Mouse (Mus musculus) heart, embryonic 15.5 days (tissue): ENCODE data around the gene Plxnd1. TPM values are rescaled to one million over a fixed set of nuclear protein-coding genes. Genes with fewer than 3 reads are reported as not detected.
A peak's percentile ranks its signal among the peaks of the same experiment; 100 is the strongest.

ENCODE experiments used
- ATAC-seq: fragments of 200-750 bp; cut with Nextera tagmentation; replicated peaks from 2 replicates; pipeline ENCODE4 v1.8.0; 2017; ENCODE audit warnings: low read depth, moderate TSS enrichment; ENCODE audit not compliant: insufficient number of reproducible peaks, insufficient read depth, low FRiP score
- H3K27ac ChIP-seq: fragments of 300-500 bp; sonication (generic); 2 replicates; pipeline ENCODE4 v1.5.1; 2015; ENCODE audit warnings: mild to moderate bottlenecking, inconsistent platforms
- H3K27me3 ChIP-seq: fragments of 300-500 bp; sonication (generic); 2 replicates; pipeline ENCODE4 v1.6.1; 2015; ENCODE audit warnings: inconsistent platforms
- H3K36me3 ChIP-seq: fragments of 300-500 bp; sonication (generic); 2 replicates; pipeline ENCODE4 v1.6.1; 2015; ENCODE audit warnings: mild to moderate bottlenecking, inconsistent platforms
- H3K4me1 ChIP-seq: fragments of 300-500 bp; sonication (generic); replicated peaks from 2 replicates; pipeline ENCODE4 v1.6.1; 2015; ENCODE audit warnings: inconsistent platforms
- H3K4me2 ChIP-seq: fragments of 300-500 bp; sonication (generic); 2 replicates; pipeline ENCODE4 v1.6.1; 2015; ENCODE audit warnings: inconsistent platforms, mild to moderate bottlenecking, moderate library complexity
- H3K4me3 ChIP-seq: fragments of 300-500 bp; sonication (generic); 2 replicates; pipeline ENCODE4 v1.5.1; 2015; ENCODE audit warnings: mild to moderate bottlenecking, inconsistent platforms
- H3K9ac ChIP-seq: fragments of 300-500 bp; sonication (generic); 2 replicates; pipeline ENCODE4 v1.6.1; 2015; ENCODE audit warnings: mild to moderate bottlenecking, inconsistent platforms
- H3K9me3 ChIP-seq: fragments of 300-500 bp; sonication (generic); replicated peaks from 2 replicates; pipeline ENCODE4 v1.6.1; 2016; ENCODE audit warnings: inconsistent platforms
- WGBS: fragments of 180-500 bp; shearing (Covaris S2); methylation state at CpG from one replicate; pipeline ENCODE4 v1.1.7; 2015; ENCODE audit warnings: mixed read lengths; 5-methylcytosine and 5-hydroxymethylcytosine counted together
- polyA plus RNA-seq: library from polyadenylated mRNA; unstranded; fragments of >200 nt; fragmentation: Nextera tagmentation; extraction: Ambion mirVana; gene quantifications from 2 replicates; pipeline ENCODE4 v1.2.1, GENCODE M21; 2015

Gene Plxnd1
- polyA plus RNA-seq, 1 experiment from 2014 or later = 38.6 TPM

DNA sequence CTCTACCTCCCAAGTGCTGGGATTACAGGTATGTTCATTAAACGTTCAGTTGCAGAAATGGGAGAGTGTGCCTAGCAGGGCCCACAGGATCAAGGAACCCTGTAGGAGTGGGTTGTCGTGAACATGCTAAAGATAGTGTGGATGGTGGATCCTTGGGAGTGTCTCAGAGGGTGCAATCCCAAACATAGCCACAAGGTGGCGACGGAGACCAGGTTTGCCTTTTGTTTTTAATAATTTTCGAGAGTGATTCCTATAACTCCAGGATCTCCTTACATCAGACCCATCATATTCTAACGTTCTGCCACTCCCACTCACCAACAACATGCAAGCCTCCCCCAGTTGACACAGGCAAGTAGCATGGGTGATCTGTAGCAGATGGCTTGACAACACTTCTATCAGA is 15.7 kb upstream of the Plxnd1 start:
- WGBS = under 1% methylated on average over 6 of the region's 6 CpGs
- Histone ChIP-seq H3K4me2 (no peak overlapping the region), H3K27me3 (no peaks in the 10 kb centered on the region), H3K4me1 (peaks cover 22% of the 10 kb centered on the region), H3K9me3 (no peaks in the 10 kb centered on the region), H3K36me3 (no peaks in the 10 kb centered on the region), H3K27ac (no peak overlapping the region), H3K9ac (no peak overlapping the region), H3K4me3 (no peak overlapping the region)
- no peak for ATAC-seq

GRCm38 (mm10) chr6:116009426-116009825 is 14.6 kb upstream of the Plxnd1 start:
- 55% methylated on average over 12 of the region's 12 CpGs for WGBS
- Histone ChIP-seq H3K9me3 (no peaks in the 10 kb centered on the region), H3K36me3 (no peaks in the 10 kb centered on the region), H3K27ac (no peak overlapping the region), H3K4me3 (no peak overlapping the region), H3K4me2 (no peak overlapping the region), H3K27me3 (no peaks in the 10 kb centered on the region), H3K9ac (no peak overlapping the region), H3K4me1 (peaks cover 33% of the 10 kb centered on the region)
- no peak for ATAC-seq

- H3K4me2 ChIP-seq = 0 out of 2 replicates have a peak overlapping the region, but pooled peaks have one; percentile 30
- WGBS = 18% methylated on average over 9 of the region's 9 CpGs
- H3K36me3 ChIP-seq = no peaks in the 10 kb centered on the region
- H3K4me3 ChIP-seq = no peak overlapping the region
- H3K9ac ChIP-seq = no peak overlapping the region
- no peak; the same call in 1 of the 2 replicates for ATAC-seq
- H3K27me3 ChIP-seq = no peaks in the 10 kb centered on the region
- H3K27ac ChIP-seq = peak overlapping the region; percentile 86; the same call in 1 of the 2 replicates
- no peaks in the 10 kb centered on the region for H3K9me3 ChIP-seq
- H3K4me1 ChIP-seq = peaks cover 47% of the 10 kb centered on the region
Observed at GRCm38 (mm10) chr6:116007561-116008173, 12.9 kb upstream of the Plxnd1 start.

DNA sequence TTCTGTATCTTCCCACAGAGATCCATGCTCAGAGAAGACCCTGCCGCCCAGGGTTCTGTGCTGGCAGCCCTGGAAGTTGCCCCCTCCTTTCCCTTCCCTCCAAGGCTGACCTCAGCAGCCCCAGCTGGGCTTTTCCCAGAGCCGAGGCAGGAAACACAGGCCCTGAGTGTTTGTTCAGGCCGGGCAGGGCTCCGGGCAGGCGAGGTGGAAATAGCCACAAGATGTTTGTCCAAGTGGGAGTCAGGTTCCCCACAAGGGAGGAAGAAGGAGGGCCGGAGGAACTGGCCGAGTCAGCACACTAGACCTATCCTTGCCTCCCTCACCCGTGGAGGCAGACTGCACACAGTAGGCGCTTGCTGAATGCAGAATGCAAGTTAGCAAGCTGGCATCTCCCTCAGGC is 11.9 kb upstream of the Plxnd1 start:
- H3K9me3 ChIP-seq = no peaks in the 10 kb centered on the region
- H3K4me2 ChIP-seq = 0 out of 2 replicates have a peak overlapping the region, but pooled peaks have one; percentile 1
- WGBS = 39% methylated on average over 9 of the region's 9 CpGs
- no peaks in the 10 kb centered on the region for H3K36me3 ChIP-seq
- H3K4me3 ChIP-seq = no peak overlapping the region
- peak overlapping the region; percentile 86 for H3K27ac ChIP-seq
- H3K9ac ChIP-seq = no peak overlapping the region; the same call in 1 of the 2 replicates
- H3K4me1 ChIP-seq = peaks cover 54% of the 10 kb centered on the region
- peak; percentile 44 for ATAC-seq
- H3K27me3 ChIP-seq = no peaks in the 10 kb centered on the region

GRCm38 (mm10) chr6:116005959-116006288 is 11.1 kb upstream of the Plxnd1 start:
- Histone ChIP-seq H3K4me2 (no peak overlapping the region), H3K27ac (peak overlapping the region; percentile 86), H3K36me3 (no peaks in the 10 kb centered on the region), H3K9me3 (no peaks in the 10 kb centered on the region), H3K4me1 (peaks cover 54% of the 10 kb centered on the region), H3K4me3 (no peak overlapping the region), H3K27me3 (no peaks in the 10 kb centered on the region), H3K9ac (no peak overlapping the region)
- WGBS = 75% methylated on average over 4 of the region's 4 CpGs
- no peak for ATAC-seq

DNA sequence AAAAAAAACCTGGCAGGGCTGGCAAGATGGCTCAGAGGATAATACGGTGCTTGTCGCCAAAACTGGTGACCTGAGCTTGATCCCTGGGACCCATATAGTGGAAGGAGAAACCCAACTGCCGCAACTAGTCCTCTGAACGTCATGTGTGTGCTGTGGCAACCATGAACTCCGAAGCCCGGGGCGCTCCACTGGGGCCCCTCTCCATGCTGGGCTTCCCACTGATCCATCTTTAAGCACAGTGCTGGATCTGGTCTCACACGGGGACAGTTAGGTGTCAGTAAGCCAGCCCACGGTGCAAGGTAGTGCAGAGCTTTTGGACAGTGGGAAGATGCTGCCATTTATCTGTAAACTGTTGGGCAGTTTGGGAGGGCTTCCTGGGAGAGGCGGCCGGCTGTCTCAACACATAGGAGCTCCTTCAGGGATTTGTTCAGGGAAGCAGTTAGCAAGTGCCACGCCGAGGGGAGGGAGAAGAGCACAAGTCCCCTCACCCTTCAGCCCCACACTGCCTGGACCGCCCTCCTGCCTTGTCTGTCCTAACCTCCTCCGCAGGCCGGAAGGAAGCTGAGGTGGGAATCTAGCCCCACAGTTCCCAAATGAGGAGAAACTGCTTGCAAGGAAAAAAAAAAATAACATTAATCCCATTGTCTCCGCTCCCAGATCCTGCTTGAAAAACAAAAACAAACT is 10.6 kb upstream of the Plxnd1 start:
- Histone ChIP-seq H3K4me3 (no peak overlapping the region), H3K27me3 (no peaks in the 10 kb centered on the region), H3K9me3 (no peaks in the 10 kb centered on the region), H3K27ac (peak overlapping the region; percentile 86), H3K9ac (0 out of 2 replicates have a peak overlapping the region, but pooled peaks have one; percentile 21), H3K4me1 (peaks cover 54% of the 10 kb centered on the region), H3K4me2 (no peak overlapping the region), H3K36me3 (no peaks in the 10 kb centered on the region)
- 65% methylated on average over 17 of the region's 17 CpGs for WGBS
- ATAC-seq = no peak

- H3K27ac ChIP-seq = peak overlapping the region; percentile 86
- no peak overlapping the region for H3K4me3 ChIP-seq
- 83% methylated on average over 6 of the region's 6 CpGs for WGBS
- peaks cover 54% of the 10 kb centered on the region for H3K4me1 ChIP-seq
- peak overlapping the region; percentile 23; the same call in 1 of the 2 replicates for H3K4me2 ChIP-seq
- no peaks in the 10 kb centered on the region for H3K9me3 ChIP-seq
- no peak for ATAC-seq
- H3K36me3 ChIP-seq = no peaks in the 10 kb centered on the region
- H3K27me3 ChIP-seq = no peaks in the 10 kb centered on the region
- H3K9ac ChIP-seq = no peak overlapping the region; the same call in 1 of the 2 replicates
Observed at GRCm38 (mm10) chr6:116004716-116005115, 9.9 kb upstream of the Plxnd1 start.

- Histone ChIP-seq H3K4me3 (no peak overlapping the region), H3K9me3 (no peaks in the 10 kb centered on the region), H3K9ac (no peak overlapping the region; the same call in 1 of the 2 replicates), H3K4me2 (peak overlapping the region; percentile 23; the same call in 1 of the 2 replicates), H3K4me1 (peaks cover 56% of the 10 kb centered on the region), H3K27me3 (no peaks in the 10 kb centered on the region), H3K27ac (peak overlapping the region; percentile 86), H3K36me3 (no peaks in the 10 kb centered on the region)
- no peak for ATAC-seq
- WGBS = 17% methylated on average over 7 of the region's 7 CpGs
Observed at GRCm38 (mm10) chr6:116004069-116004468, 9.3 kb upstream of the Plxnd1 start.

DNA sequence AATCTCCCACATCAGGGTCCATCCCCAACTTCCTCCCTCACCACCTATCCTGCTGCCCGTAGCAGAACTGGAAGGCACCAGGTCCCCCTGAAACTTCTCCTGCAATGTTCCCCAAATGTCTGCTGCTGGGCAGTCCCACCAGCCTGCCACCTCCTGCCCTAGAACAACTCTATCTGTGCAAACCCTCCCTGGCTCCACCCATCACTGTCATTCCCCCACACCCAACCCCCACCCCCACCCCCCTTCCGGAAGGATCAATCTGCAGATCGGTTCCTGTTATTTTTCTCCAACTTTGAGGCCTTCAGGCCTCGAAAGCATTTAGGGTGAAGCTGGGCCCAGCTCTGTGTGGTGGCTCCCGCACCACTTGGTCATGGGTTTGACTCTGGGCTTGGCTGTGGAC is 8.7 kb upstream of the Plxnd1 start:
- H3K4me2 ChIP-seq = peak overlapping the region; percentile 23; the same call in 1 of the 2 replicates
- no peak overlapping the region for H3K4me3 ChIP-seq
- no peak for ATAC-seq
- peaks cover 61% of the 10 kb centered on the region for H3K4me1 ChIP-seq
- H3K27ac ChIP-seq = peak overlapping the region; percentile 86
- 56% methylated on average over 5 of the region's 5 CpGs for WGBS
- no peaks in the 10 kb centered on the region for H3K27me3 ChIP-seq
- H3K9ac ChIP-seq = no peak overlapping the region; the same call in 1 of the 2 replicates
- no peaks in the 10 kb centered on the region for H3K9me3 ChIP-seq
- no peaks in the 10 kb centered on the region for H3K36me3 ChIP-seq

DNA sequence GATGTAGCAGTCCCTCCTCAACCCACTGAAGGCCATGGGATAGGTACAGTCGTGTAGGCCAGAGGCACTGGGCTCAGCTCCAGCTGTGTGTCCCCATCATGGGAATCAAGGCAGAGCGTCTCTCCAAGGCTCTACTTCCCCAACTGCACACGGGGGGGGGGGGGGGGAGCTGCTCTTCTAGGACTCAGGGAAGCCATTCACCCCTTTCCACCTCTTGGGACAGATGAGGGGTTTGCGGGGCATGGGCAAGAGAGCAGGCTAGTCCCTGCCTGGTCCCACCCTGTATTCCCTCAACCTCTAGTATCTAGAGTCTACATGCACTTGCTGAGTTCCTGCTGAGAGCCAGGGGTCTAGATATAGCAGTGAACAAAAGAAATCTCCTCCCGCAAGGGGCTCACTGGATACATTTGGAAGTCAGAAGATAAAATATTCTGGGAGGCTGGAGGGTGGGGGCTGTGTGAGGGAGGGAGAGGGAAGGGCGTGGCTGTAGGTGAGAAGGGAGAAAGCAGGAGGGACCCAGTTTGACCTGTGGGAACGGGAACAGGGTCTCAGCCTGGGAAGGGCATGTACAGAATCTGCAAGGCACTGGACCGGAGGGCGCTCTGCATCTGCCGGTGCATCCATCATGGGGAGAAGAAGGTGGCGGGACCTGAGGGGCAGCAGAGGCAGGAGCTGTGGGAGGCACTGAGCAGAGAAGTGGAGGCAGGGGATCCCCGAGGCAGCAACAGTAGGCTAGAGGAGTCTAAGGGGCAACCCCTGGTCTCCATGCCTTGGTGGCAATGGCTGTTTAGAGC is 7.7 kb upstream of the Plxnd1 start:
- Histone ChIP-seq H3K27me3 (no peaks in the 10 kb centered on the region), H3K4me2 (no peak overlapping the region), H3K9ac (no peak overlapping the region), H3K9me3 (no peaks in the 10 kb centered on the region), H3K27ac (peak overlapping the region; percentile 57), H3K36me3 (no peaks in the 10 kb centered on the region), H3K4me3 (no peak overlapping the region), H3K4me1 (peaks cover 67% of the 10 kb centered on the region)
- 59% methylated on average over 12 of the region's 12 CpGs for WGBS
- ATAC-seq = no peak

DNA sequence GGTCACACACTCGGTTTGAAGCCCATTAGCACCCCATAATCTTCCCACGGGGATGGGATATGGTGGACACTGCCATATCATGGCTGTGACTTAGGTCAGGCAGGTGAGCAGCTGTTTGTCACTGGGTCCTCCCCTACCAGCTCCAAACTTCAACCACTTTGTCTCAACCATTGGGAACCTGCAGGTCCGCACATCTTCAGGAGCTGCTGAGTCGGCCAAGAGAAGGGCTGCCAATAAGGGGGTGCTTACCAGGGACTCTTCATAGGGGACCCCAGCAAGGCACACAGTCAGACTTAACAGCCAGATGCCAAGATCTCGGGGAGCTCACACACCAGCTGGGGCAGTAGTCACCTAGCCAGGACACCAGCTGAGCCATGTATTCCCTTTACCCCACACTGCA is 6.0 kb upstream of the Plxnd1 start:
- 84% methylated on average over 5 of the region's 5 CpGs for WGBS
- Histone ChIP-seq H3K4me2 (no peak overlapping the region), H3K27ac (no peak overlapping the region), H3K27me3 (no peaks in the 10 kb centered on the region), H3K9ac (no peak overlapping the region), H3K4me1 (peaks cover 67% of the 10 kb centered on the region), H3K9me3 (no peaks in the 10 kb centered on the region), H3K4me3 (no peak overlapping the region), H3K36me3 (no peaks in the 10 kb centered on the region)
- no peak for ATAC-seq
